Mouse (Mus musculus): ENCODE measurements around the gene Pdcd5. TPM values are rescaled to one million over a fixed set of nuclear protein-coding genes. Genes with fewer than 3 reads are reported as not detected.
A peak's percentile ranks its signal among the peaks of the same experiment; 100 is the strongest.

Pdcd5 gene
- polyA plus RNA-seq, 3 experiments from 2014 or later: 64.1 to 81.9 (median 67.9) TPM

DNA sequence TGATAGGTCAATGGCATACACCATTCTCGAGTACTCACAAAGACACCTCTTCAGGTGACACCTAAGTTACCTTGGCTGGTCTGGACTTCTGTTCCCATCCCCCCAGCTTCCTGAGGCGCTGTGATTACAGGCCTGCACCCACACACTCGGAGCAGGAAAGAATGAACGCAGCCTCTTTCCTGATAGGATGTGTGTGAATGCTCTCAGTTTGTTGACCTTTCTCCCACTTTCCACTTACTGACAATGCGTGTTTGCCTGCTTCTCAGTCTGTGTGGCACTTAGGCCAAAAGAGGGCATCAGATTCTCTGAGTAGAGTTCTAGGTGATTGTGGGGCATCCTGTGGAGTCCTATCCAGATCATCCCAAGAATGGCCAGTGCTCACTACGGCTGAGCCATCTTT lies 7.2 kb downstream of the Pdcd5 start:
- no peak for ATAC-seq

DNA sequence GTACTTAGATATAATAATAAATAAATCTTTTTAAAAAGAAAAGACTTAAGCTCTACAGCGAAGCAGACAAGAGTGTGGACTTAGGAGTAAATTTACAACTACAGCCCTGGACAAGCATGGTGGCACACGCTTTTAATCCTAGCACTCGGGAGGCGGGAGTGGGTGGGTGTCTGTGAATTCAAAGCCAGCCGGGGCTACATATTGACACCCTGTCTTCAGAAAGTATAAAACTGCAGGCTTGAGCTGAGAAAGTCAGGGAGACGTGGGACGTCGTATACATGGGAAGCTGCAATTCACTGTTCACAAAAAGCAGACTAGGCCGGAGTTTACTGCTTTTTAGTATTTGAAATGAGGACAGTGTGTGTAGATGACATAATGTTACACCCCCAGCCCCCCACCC lies 10.4 kb downstream of the Pdcd5 start:
- ATAC-seq: no peak

- peak; percentile 41 for ATAC-seq
These were observed 11.1 kb downstream of the Pdcd5 start for GRCm38 (mm10) chr7:35636229-35636628.

DNA sequence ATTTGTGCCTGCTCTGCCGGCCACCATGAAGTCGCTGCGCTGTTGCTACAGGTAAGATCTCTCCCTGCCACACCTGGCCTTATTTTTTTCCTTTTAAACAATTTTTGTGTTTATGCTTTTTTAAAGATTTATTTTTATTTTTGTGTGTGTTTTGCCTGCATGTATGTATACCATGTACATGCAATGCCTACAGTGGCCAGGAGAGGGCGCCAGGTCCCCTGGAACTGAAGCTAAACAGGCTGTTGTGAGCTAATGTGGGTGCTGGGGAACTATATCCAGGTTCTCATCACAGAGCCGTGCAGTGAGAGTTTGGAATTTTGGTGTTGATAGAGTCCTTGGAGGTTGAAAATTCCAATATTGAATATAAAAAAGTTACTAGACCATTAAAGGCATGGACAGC lies 18.8 kb downstream of the Pdcd5 start:
- ATAC-seq: no peak

- ATAC-seq: no peak
These were observed 19.9 kb downstream of the Pdcd5 start for GRCm38 (mm10) chr7:35627371-35627770.

DNA sequence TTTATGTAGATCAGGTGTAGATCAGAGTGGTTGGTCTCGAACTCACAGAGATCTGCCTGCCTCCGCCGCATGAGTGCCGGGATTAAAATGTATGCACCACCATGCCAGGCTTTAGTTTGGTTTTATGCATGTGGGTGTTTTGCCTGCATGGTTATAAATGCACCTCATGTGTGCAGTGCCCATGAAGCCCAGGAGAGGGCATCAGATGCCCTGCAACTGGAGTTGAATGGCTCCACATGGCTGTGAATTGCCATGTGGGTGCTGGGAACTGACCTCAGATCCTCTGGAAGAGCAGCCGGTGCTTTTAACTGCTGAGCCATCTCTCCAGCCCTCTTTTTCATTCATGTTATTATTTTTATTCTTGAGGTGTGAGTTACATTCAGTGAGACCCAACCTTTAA lies 21.3 kb downstream of the Pdcd5 start:
- no peak for ATAC-seq

DNA sequence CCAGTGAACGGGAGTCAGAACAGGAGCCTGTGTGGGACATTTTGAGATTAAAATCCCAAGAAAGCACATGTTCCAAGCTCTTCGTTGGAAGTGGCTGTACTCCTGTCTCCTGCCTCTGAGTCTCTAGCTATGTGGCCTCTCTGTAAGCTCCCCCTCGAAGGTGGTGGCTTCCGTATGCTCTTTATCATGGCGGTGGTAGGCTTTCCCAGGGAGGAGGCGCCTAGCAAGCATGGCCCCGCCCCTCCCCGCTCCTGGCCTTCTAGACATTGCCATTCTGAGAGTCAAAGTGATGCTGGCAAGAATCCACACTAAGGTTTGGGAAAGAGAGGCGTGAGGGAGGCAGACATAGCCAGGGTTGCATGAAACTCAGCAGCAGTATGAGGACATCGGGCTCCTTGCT lies 24.7 kb downstream of the Pdcd5 start:
- ATAC-seq: no peak

DNA sequence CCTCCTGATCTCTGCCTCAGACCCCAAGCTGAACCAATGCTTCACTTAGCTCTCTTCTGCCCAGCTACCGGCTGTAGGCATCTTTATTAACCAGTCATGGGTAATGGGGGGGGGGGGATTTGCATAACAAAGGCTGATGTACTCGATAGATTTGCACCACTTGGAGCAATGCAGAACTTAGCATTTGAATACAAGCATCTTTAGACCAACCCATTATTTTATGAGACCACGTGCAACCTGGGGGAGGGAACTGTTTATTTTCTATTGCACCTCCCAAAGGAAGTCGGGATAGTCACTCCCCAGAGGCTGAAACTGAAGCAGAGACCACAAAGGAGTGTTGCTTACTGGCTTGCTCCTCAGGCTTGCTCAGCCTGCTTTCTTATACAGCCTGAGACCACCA lies 29.8 kb downstream of the Pdcd5 start:
- no peak for ATAC-seq

GRCm38 (mm10) chr7:35609245-35609644 lies 38.1 kb downstream of the Pdcd5 start:
- ATAC-seq: no peak

DNA sequence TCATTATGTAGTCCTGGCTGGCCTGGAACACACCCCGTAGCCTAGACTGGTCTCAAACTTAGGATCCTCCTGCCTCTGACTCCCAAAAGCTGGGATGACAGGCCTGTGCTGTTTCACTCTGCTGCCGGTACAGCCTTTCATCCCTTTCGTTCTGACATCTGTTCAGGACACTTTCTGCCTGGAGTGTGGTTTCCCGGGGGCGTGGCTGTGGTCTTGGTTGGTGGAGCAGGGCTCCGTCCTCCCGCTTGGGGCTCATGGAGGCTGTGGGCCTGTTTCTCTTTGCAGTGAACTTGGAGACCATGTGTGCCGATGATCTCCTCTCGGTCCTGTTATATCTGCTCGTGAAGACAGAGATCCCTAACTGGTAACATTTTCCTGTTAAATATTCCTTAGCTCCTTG lies 40.5 kb downstream of the Pdcd5 start:
- no peak for ATAC-seq

- no peak for ATAC-seq
These were observed 44.6 kb downstream of the Pdcd5 start for GRCm38 (mm10) chr7:35602766-35603165.

GRCm38 (mm10) chr7:35601106-35601505 lies 46.2 kb downstream of the Pdcd5 start:
- ATAC-seq: no peak

- no peak for ATAC-seq
These were observed 47.3 kb downstream of the Pdcd5 start for GRCm38 (mm10) chr7:35600031-35600430.

- ATAC-seq: no peak
These were observed 47.8 kb downstream of the Pdcd5 start for GRCm38 (mm10) chr7:35599492-35599891.

GRCm38 (mm10) chr7:35594311-35594710 lies 53.0 kb downstream of the Pdcd5 start:
- ATAC-seq: no peak

Other genes starting within 250 kb of the Pdcd5 start
- gene Slc7a9, start 198.7 kb downstream of the Pdcd5 start, polyA plus RNA-seq (2017; shearing (Covaris generic)): not detected
- not detected for gene Tdrd12, start 109.8 kb downstream of the Pdcd5 start, polyA plus RNA-seq (2017; shearing (Covaris generic))
- 10 to 100 TPM; 48.7 to 54.7 (median 50.4) TPM for gene Nudt19, start 91.2 kb downstream of the Pdcd5 start, polyA plus RNA-seq (2017; shearing (Covaris generic))
- gene Rgs9bp, start 61.9 kb downstream of the Pdcd5 start, polyA plus RNA-seq (2017; shearing (Covaris generic)): not detected
- gene Ankrd27, start 61.3 kb downstream of the Pdcd5 start, polyA plus RNA-seq (2017; shearing (Covaris generic)): 10 to 100 TPM; 44.9 to 51.8 (median 50.5) TPM
- gene Dpy19l3, start 106.9 kb upstream of the Pdcd5 start, polyA plus RNA-seq (2017; shearing (Covaris generic)): 10 to 100 TPM; 32.9 to 50.5 (median 38.3) TPM
- 1 to 10 TPM; 3.7 to 7.9 (median 7.8) TPM for gene Zfp507, start 155.5 kb upstream of the Pdcd5 start, polyA plus RNA-seq (2017; shearing (Covaris generic))